In genomic region chr12:9582248-9582995, GRCm38 (mm10) we compare ENCODE assay signal across 18 mouse cellular contexts. TPM values are rescaled to one million over a fixed set of nuclear protein-coding genes. Genes with fewer than 3 reads are reported as not detected.
A peak's percentile ranks its signal among the peaks of the same experiment; 100 is the strongest.
DNase-seq lines count a peak whose midpoint lies in the region; ATAC-seq and TF ChIP-seq lines count a peak whose summit lies in the region.
"Had no signal": no experiment of that assay in that cellular context is flagged by ENCODE, and none has a peak within 500 bp of the region (broad histone marks: within the 10 kb centered on the region; RNA-seq: fewer than 3 reads in every experiment).

No protein-coding gene starts in this region.

- H3K4me1 ChIP-seq in forebrain, postnatal 0 days (ENCODE audit: insufficient read depth) = no peaks in the 10 kb centered on the region
- H3K4me1 ChIP-seq in forebrain, embryonic 13.5 days = peaks cover 15% of the 10 kb centered on the region
- H3K4me1 ChIP-seq in intestine, embryonic 14.5 days (replicated peaks; ENCODE audit: control insufficient read depth, insufficient read depth, low read length) = 0 out of 2 replicates have a peak, but pooled peaks cover 3% of the 10 kb centered on the region
- H3K4me1 ChIP-seq in intestine, embryonic 15.5 days (replicated peaks) = peaks cover 11% of the 10 kb centered on the region; the same call in 1 of the 2 replicates
- peaks cover 8% of the 10 kb centered on the region for H3K4me1 ChIP-seq in embryonic facial prominence, embryonic 11.5 days (ENCODE audit: control insufficient read depth, insufficient read depth, low read length)
- H3K4me1 ChIP-seq: liver, embryonic 15.5 days had no signal

- H3K4me2 ChIP-seq in forebrain, postnatal 0 days (ENCODE audit: low read depth) = no peak overlapping the region
- H3K4me2 ChIP-seq in forebrain, embryonic 13.5 days = no peak overlapping the region
- no peak overlapping the region for H3K4me2 ChIP-seq in intestine, embryonic 14.5 days (ENCODE audit: low read length)
- H3K4me2 ChIP-seq in intestine, embryonic 15.5 days (replicated peaks) = no peak overlapping the region
- no peak overlapping the region for H3K4me2 ChIP-seq in embryonic facial prominence, embryonic 11.5 days (ENCODE audit: low read depth, low read length)
- H3K4me2 ChIP-seq: liver, embryonic 15.5 days had no signal

- H3K9me3 ChIP-seq in forebrain, postnatal 0 days (ENCODE audit: low read length) = no peaks in the 10 kb centered on the region
- H3K9me3 ChIP-seq in forebrain, embryonic 13.5 days (replicated peaks) = no peaks in the 10 kb centered on the region
- H3K9me3 ChIP-seq in intestine, embryonic 14.5 days (ENCODE audit: control insufficient read depth, low read length) = no peaks in the 10 kb centered on the region
- H3K9me3 ChIP-seq in intestine, embryonic 15.5 days = no peaks in the 10 kb centered on the region
- H3K9me3 ChIP-seq in embryonic facial prominence, embryonic 11.5 days (replicated peaks; ENCODE audit: control insufficient read depth, low read length) = no peaks in the 10 kb centered on the region
- H3K9me3 ChIP-seq: limb, embryonic 12.5 days; liver, embryonic 15.5 days had no signal

- H3K36me3 ChIP-seq in forebrain, postnatal 0 days (ENCODE audit: insufficient read depth) = no peaks in the 10 kb centered on the region
- no peaks in the 10 kb centered on the region for H3K36me3 ChIP-seq in forebrain, embryonic 13.5 days (ENCODE audit: poor library complexity, severe bottlenecking)
- no peaks in the 10 kb centered on the region for H3K36me3 ChIP-seq in intestine, embryonic 14.5 days (ENCODE audit: control insufficient read depth, insufficient read depth, low read length)
- H3K36me3 ChIP-seq in intestine, embryonic 15.5 days = no peaks in the 10 kb centered on the region
- H3K36me3 ChIP-seq in embryonic facial prominence, embryonic 11.5 days (replicated peaks; ENCODE audit: control insufficient read depth, insufficient read depth, low read depth, low read length) = no peaks in the 10 kb centered on the region
- H3K36me3 ChIP-seq: liver, embryonic 15.5 days had no signal

- H3K27ac ChIP-seq in forebrain, postnatal 0 days (ENCODE audit: low read depth, low read length) = no peak overlapping the region
- no peak overlapping the region for H3K27ac ChIP-seq in forebrain, embryonic 13.5 days
- no peak overlapping the region for H3K27ac ChIP-seq in intestine, embryonic 14.5 days (ENCODE audit: low read depth)
- no peak overlapping the region for H3K27ac ChIP-seq in intestine, embryonic 15.5 days
- no peak overlapping the region for H3K27ac ChIP-seq in embryonic facial prominence, embryonic 11.5 days (replicated peaks; ENCODE audit: low read depth, low read length)
- H3K27ac ChIP-seq: limb, embryonic 12.5 days; liver, embryonic 15.5 days had no signal

- peak; percentile 23; the same call in 1 of the 2 replicates for TF ChIP-seq CTCF in forebrain, postnatal 0 days (IDR thresholded peaks at IDR 0.05; ENCODE audit: low read depth)

- no peak overlapping the region for H3K4me3 ChIP-seq in forebrain, postnatal 0 days (ENCODE audit: low read depth, low read length)
- H3K4me3 ChIP-seq in forebrain, embryonic 13.5 days = no peak overlapping the region
- H3K4me3 ChIP-seq in intestine, embryonic 14.5 days (ENCODE audit: low read depth, low read length) = no peak overlapping the region
- H3K4me3 ChIP-seq in intestine, embryonic 15.5 days (replicated peaks) = no peak overlapping the region
- H3K4me3 ChIP-seq in embryonic facial prominence, embryonic 11.5 days (ENCODE audit: low read depth, low read length) = no peak overlapping the region
- H3K4me3 ChIP-seq: limb, embryonic 12.5 days; liver, embryonic 15.5 days had no signal

- no peak for ATAC-seq in forebrain, postnatal 0 days
- no peak for ATAC-seq in forebrain, embryonic 13.5 days
- ATAC-seq in intestine, embryonic 14.5 days (replicated peaks; ENCODE audit: low FRiP score, low TSS enrichment, low read depth) = no peak
- no peak for ATAC-seq in intestine, embryonic 15.5 days
- no peak for ATAC-seq in embryonic facial prominence, embryonic 11.5 days (replicated peaks; ENCODE audit: insufficient number of reproducible peaks, low FRiP score, low TSS enrichment, low read depth)
- ATAC-seq: activated CD4-positive, CD25-positive, alpha-beta regulatory T cell, adult 4 months; forebrain, embryonic 14.5 days had no signal

- peaks cover 54% of the 10 kb centered on the region for H3K27me3 ChIP-seq in forebrain, postnatal 0 days (ENCODE audit: insufficient read depth, low read length)
- peaks cover 72% of the 10 kb centered on the region for H3K27me3 ChIP-seq in forebrain, embryonic 13.5 days
- peaks cover 63% of the 10 kb centered on the region for H3K27me3 ChIP-seq in intestine, embryonic 14.5 days (replicated peaks; ENCODE audit: control insufficient read depth, insufficient read depth, low read length)
- peaks cover 55% of the 10 kb centered on the region for H3K27me3 ChIP-seq in intestine, embryonic 15.5 days (replicated peaks)
- H3K27me3 ChIP-seq in embryonic facial prominence, embryonic 11.5 days (ENCODE audit: control insufficient read depth, insufficient read depth, low read length) = peaks cover 39% of the 10 kb centered on the region

- DNase-seq in forebrain, postnatal 0 days = no peak
- peak; percentile 57 for DNase-seq in intestine, embryonic 14.5 days (ENCODE audit: low spot score)
- DNase-seq in 3T3-L1 (ENCODE audit: low read depth, low spot score) = peak; percentile 26
- DNase-seq in embryonic facial prominence, embryonic 11.5 days (ENCODE audit: low spot score) = peak; percentile 45
- DNase-seq in urinary bladder, postnatal 25 days (ENCODE audit: low spot score) = no peak
- DNase-seq in natural killer cell, adult 2 months (ENCODE audit: low spot score in 2 of 2) = no peak
- DNase-seq: cerebellum, adult 11 months; kidney, adult 11 months; kidney, postnatal 36 days; layer of hippocampus, postnatal 36 days; lung, postnatal 36 days; right cerebral cortex, postnatal 14 days had no signal

- no peak overlapping the region for H3K9ac ChIP-seq in forebrain, postnatal 0 days
- no peak overlapping the region for H3K9ac ChIP-seq in forebrain, embryonic 13.5 days
- no peak overlapping the region for H3K9ac ChIP-seq in intestine, embryonic 14.5 days (ENCODE audit: low read length)
- H3K9ac ChIP-seq in intestine, embryonic 15.5 days = no peak overlapping the region
- no peak overlapping the region for H3K9ac ChIP-seq in embryonic facial prominence, embryonic 11.5 days (replicated peaks; ENCODE audit: low read length)
- H3K9ac ChIP-seq: limb, embryonic 12.5 days; liver, embryonic 15.5 days had no signal

- 2% methylated on average over 14 of the region's 14 CpGs for WGBS in forebrain, postnatal 0 days
- WGBS in forebrain, embryonic 13.5 days = 4% methylated on average over 14 of the region's 14 CpGs
- 30% methylated on average over 14 of the region's 14 CpGs for WGBS in intestine, embryonic 14.5 days
- 29% methylated on average over 14 of the region's 14 CpGs for whole genome bisulfite sequencing in intestine, embryonic 15.5 days
- WGBS in embryonic facial prominence, embryonic 11.5 days = 6% methylated on average over 14 of the region's 14 CpGs

RNA-seq across cellular contexts. Expression of gene Osr1, which starts 12.5 kb away (rescaled TPM):
- total RNA-seq in forebrain, postnatal 0 days (2014; rRNA removed) = 4.2 and 8.4 TPM in 2 replicates
- polyA plus RNA-seq in forebrain, postnatal 0 days (2015; fragmentation: Nextera tagmentation; extraction: Ambion mirVana) = 5.6 and 7.4 TPM in 2 replicates
- polyA plus RNA-seq in forebrain, embryonic 13.5 days (2015; fragmentation: Nextera tagmentation; extraction: Ambion mirVana) = 3.6 and 3.8 TPM in 2 replicates
- 52.3 and 55.6 TPM in 2 replicates for polyA plus RNA-seq in intestine, embryonic 14.5 days (2014; fragmentation: Nextera tagmentation; extraction: Ambion mirVana)
- 37.1 and 37.8 TPM in 2 replicates for polyA plus RNA-seq in intestine, embryonic 15.5 days (2015; fragmentation: Nextera tagmentation; extraction: Ambion mirVana)
- polyA plus RNA-seq in embryonic facial prominence, embryonic 11.5 days (2014; fragmentation: Nextera tagmentation; extraction: Ambion mirVana) = 43.8 and 46.8 TPM in 2 replicates
- polyA plus RNA-seq: activated CD4-positive, CD25-positive, alpha-beta regulatory T cell, adult 4 months had no signal

Comparison
In these comparisons a context has a peak if more than half of its experiments do, and no peak if none do; other contexts are left out.
1. DNase-seq: peak in intestine, embryonic 14.5 days (single experiment), 3T3-L1 (single experiment) and embryonic facial prominence, embryonic 11.5 days (single experiment); none in forebrain, postnatal 0 days (single experiment), urinary bladder, postnatal 25 days (single experiment) and natural killer cell, adult 2 months (0 of 2).